Mouse (Mus musculus) liver, embryonic 12.5 days (tissue): Measurements from ENCODE around the gene Rab37. TPM values are rescaled to one million over a fixed set of nuclear protein-coding genes. Genes with fewer than 3 reads are reported as not detected.

ENCODE experiments used
- ATAC-seq: fragments of 200-750 bp; cut with Nextera tagmentation; 2 replicates; pipeline ENCODE4 v1.8.0; 2017; ENCODE audit warnings: moderate number of reproducible peaks, mild to moderate bottlenecking, moderate library complexity
- H3K27ac ChIP-seq: fragments of 300-500 bp; sonication (generic); 2 replicates; pipeline ENCODE4 v1.5.1; 2016; ENCODE audit warnings: mild to moderate bottlenecking
- H3K27me3 ChIP-seq: fragments of 300-500 bp; sonication (generic); replicated peaks from 2 replicates; pipeline ENCODE4 v1.6.1; 2016; ENCODE audit warnings: mild to moderate bottlenecking, moderate library complexity
- H3K36me3 ChIP-seq: fragments of 300-500 bp; sonication (generic); 2 replicates; pipeline ENCODE4 v1.6.1; 2016; ENCODE audit warnings: mild to moderate bottlenecking, moderate library complexity
- H3K4me1 ChIP-seq: fragments of 300-500 bp; sonication (generic); 2 replicates; pipeline ENCODE4 v1.6.1; 2016
- H3K4me2 ChIP-seq: fragments of 300-500 bp; sonication (generic); 2 replicates; pipeline ENCODE4 v1.6.1; 2016; ENCODE audit warnings: mild to moderate bottlenecking, moderate library complexity
- H3K4me3 ChIP-seq: fragments of 300-500 bp; sonication (generic); 2 replicates; pipeline ENCODE4 v1.5.1; 2016; ENCODE audit warnings: mild to moderate bottlenecking, moderate library complexity
- H3K9ac ChIP-seq: fragments of 300-500 bp; sonication (generic); 2 replicates; pipeline ENCODE4 v1.6.1; 2016; ENCODE audit warnings: mild to moderate bottlenecking, moderate library complexity
- H3K9me3 ChIP-seq: fragments of 300-500 bp; sonication (generic); replicated peaks from 2 replicates; pipeline ENCODE4 v1.6.1; 2016; ENCODE audit warnings: mild to moderate bottlenecking, moderate library complexity
- WGBS: fragments of 180-500 bp; shearing (Covaris S2); methylation state at CpG from one replicate; pipeline ENCODE4 v1.1.7; 2016; ENCODE audit not compliant: insufficient replicate concordance; 5-methylcytosine and 5-hydroxymethylcytosine counted together
- polyA plus RNA-seq: library from polyadenylated mRNA; unstranded; fragments of >200 nt; fragmentation: Nextera tagmentation; extraction: Ambion mirVana; gene quantifications from 2 replicates; pipeline ENCODE4 v1.2.1, GENCODE M21; 2016

Rab37 gene
- polyA plus RNA-seq, 1 experiment from 2014 or later = 6.1 TPM

GRCm38 (mm10) chr11:115162832-115163480, 71.7 kb downstream of the Rab37 start, which contains the start of gene Slc9a3r1:
TSS of gene Slc9a3r1 (plus strand) at chr11:115163341.
- no peaks in the 10 kb centered on the region for H3K27me3 ChIP-seq
- H3K9ac ChIP-seq = peak within 1 kb of the TSS; percentile 75
- H3K4me3 ChIP-seq = peak within 1 kb of the TSS; percentile 70
- peak within 1 kb of the TSS; percentile 84 for H3K4me2 ChIP-seq
- peak within 1 kb of the TSS; percentile 78 for H3K27ac ChIP-seq
- H3K36me3 ChIP-seq = peaks cover 3% of the 10 kb centered on the region; the same call in 1 of the 2 replicates
- ATAC-seq = peak; percentile 94
- peaks cover 78% of the 10 kb centered on the region for H3K4me1 ChIP-seq
- no peaks in the 10 kb centered on the region for H3K9me3 ChIP-seq
- under 1% methylated on average over 47 of the region's 47 CpGs for WGBS

GRCm38 (mm10) chr11:115163568-115164150, 72.4 kb downstream of the Rab37 start:
- WGBS = under 1% methylated on average over 47 of the region's 47 CpGs
- H3K4me3 ChIP-seq = peak overlapping the region; percentile 70
- peak; percentile 7; the same call in 1 of the 2 replicates for ATAC-seq
- no peaks in the 10 kb centered on the region for H3K27me3 ChIP-seq
- H3K9ac ChIP-seq = peak overlapping the region; percentile 75
- H3K4me2 ChIP-seq = peak overlapping the region; percentile 84
- H3K27ac ChIP-seq = peak overlapping the region; percentile 55; the same call in 1 of the 2 replicates
- peaks cover 74% of the 10 kb centered on the region for H3K4me1 ChIP-seq
- no peaks in the 10 kb centered on the region for H3K9me3 ChIP-seq
- H3K36me3 ChIP-seq = peaks cover 8% of the 10 kb centered on the region

- under 1% methylated on average over 12 of the region's 14 CpGs for WGBS
- Histone ChIP-seq H3K4me3 (peak overlapping the region; percentile 70), H3K4me1 (peaks cover 70% of the 10 kb centered on the region), H3K27me3 (no peaks in the 10 kb centered on the region), H3K9ac (peak overlapping the region; percentile 75), H3K27ac (peak overlapping the region; percentile 28; the same call in 1 of the 2 replicates), H3K4me2 (peak overlapping the region; percentile 84), H3K9me3 (no peaks in the 10 kb centered on the region), H3K36me3 (peaks cover 11% of the 10 kb centered on the region)
- no peak for ATAC-seq
Measured at GRCm38 (mm10) chr11:115164341-115164975, 73.2 kb downstream of the Rab37 start.

GRCm38 (mm10) chr11:115164976-115165374, 73.7 kb downstream of the Rab37 start:
- H3K4me3 ChIP-seq = peak overlapping the region; percentile 70
- peaks cover 12% of the 10 kb centered on the region for H3K36me3 ChIP-seq
- peak overlapping the region; percentile 75 for H3K9ac ChIP-seq
- peak overlapping the region; percentile 84 for H3K4me2 ChIP-seq
- no peak for ATAC-seq
- H3K27ac ChIP-seq = peak overlapping the region; percentile 28; the same call in 1 of the 2 replicates
- H3K4me1 ChIP-seq = peaks cover 70% of the 10 kb centered on the region
- H3K27me3 ChIP-seq = no peaks in the 10 kb centered on the region
- WGBS = 10% methylated on average over 9 of the region's 9 CpGs
- H3K9me3 ChIP-seq = no peaks in the 10 kb centered on the region

- Histone ChIP-seq H3K4me3 (no peak overlapping the region), H3K9ac (no peak overlapping the region), H3K4me1 (peaks cover 57% of the 10 kb centered on the region), H3K27ac (no peak overlapping the region), H3K27me3 (no peaks in the 10 kb centered on the region), H3K9me3 (no peaks in the 10 kb centered on the region), H3K4me2 (no peak overlapping the region), H3K36me3 (peaks cover 18% of the 10 kb centered on the region)
- ATAC-seq = no peak
- WGBS = 73% methylated on average over 3 of the region's 3 CpGs
Measured at GRCm38 (mm10) chr11:115166776-115167175, 75.5 kb downstream of the Rab37 start.

GRCm38 (mm10) chr11:115167631-115168249, 76.5 kb downstream of the Rab37 start:
- Histone ChIP-seq H3K27ac (no peak overlapping the region), H3K4me3 (no peak overlapping the region), H3K4me1 (peaks cover 57% of the 10 kb centered on the region), H3K9me3 (no peaks in the 10 kb centered on the region), H3K27me3 (no peaks in the 10 kb centered on the region), H3K9ac (no peak overlapping the region), H3K4me2 (0 out of 2 replicates have a peak overlapping the region, but pooled peaks have one; percentile 8), H3K36me3 (peaks cover 18% of the 10 kb centered on the region)
- 69% methylated on average over 8 of the region's 8 CpGs for WGBS
- ATAC-seq = no peak

GRCm38 (mm10) chr11:115169430-115169829, 78.2 kb downstream of the Rab37 start:
- H3K9ac ChIP-seq = no peak overlapping the region
- H3K27me3 ChIP-seq = no peaks in the 10 kb centered on the region
- no peak for ATAC-seq
- no peak overlapping the region for H3K27ac ChIP-seq
- no peak overlapping the region for H3K4me2 ChIP-seq
- H3K4me3 ChIP-seq = no peak overlapping the region
- peaks cover 64% of the 10 kb centered on the region for H3K4me1 ChIP-seq
- WGBS = 78% methylated on average over 4 of the region's 4 CpGs
- no peaks in the 10 kb centered on the region for H3K9me3 ChIP-seq
- peaks cover 18% of the 10 kb centered on the region for H3K36me3 ChIP-seq

GRCm38 (mm10) chr11:115171125-115171524, 79.9 kb downstream of the Rab37 start:
- peaks cover 64% of the 10 kb centered on the region for H3K4me1 ChIP-seq
- no peak overlapping the region for H3K4me2 ChIP-seq
- WGBS = 70% methylated on average over 8 of the region's 8 CpGs
- H3K27ac ChIP-seq = no peak overlapping the region
- H3K4me3 ChIP-seq = no peak overlapping the region
- ATAC-seq = no peak
- no peak overlapping the region for H3K9ac ChIP-seq
- H3K9me3 ChIP-seq = no peaks in the 10 kb centered on the region
- H3K27me3 ChIP-seq = no peaks in the 10 kb centered on the region
- peaks cover 22% of the 10 kb centered on the region for H3K36me3 ChIP-seq

GRCm38 (mm10) chr11:115172825-115173287, 81.6 kb downstream of the Rab37 start:
- no peaks in the 10 kb centered on the region for H3K9me3 ChIP-seq
- no peaks in the 10 kb centered on the region for H3K27me3 ChIP-seq
- H3K9ac ChIP-seq = no peak overlapping the region
- peak overlapping the region; percentile 39; the same call in 1 of the 2 replicates for H3K4me2 ChIP-seq
- H3K27ac ChIP-seq = no peak overlapping the region
- peaks cover 34% of the 10 kb centered on the region for H3K36me3 ChIP-seq
- peaks cover 66% of the 10 kb centered on the region for H3K4me1 ChIP-seq
- WGBS = 28% methylated on average over 4 of the region's 4 CpGs
- no peak for ATAC-seq
- H3K4me3 ChIP-seq = no peak overlapping the region

- H3K4me1 ChIP-seq = peaks cover 68% of the 10 kb centered on the region
- H3K9me3 ChIP-seq = no peaks in the 10 kb centered on the region
- peak overlapping the region; percentile 39 for H3K4me2 ChIP-seq
- H3K36me3 ChIP-seq = peaks cover 37% of the 10 kb centered on the region
- no peak for ATAC-seq
- no peak overlapping the region for H3K4me3 ChIP-seq
- H3K9ac ChIP-seq = no peak overlapping the region
- no peaks in the 10 kb centered on the region for H3K27me3 ChIP-seq
- 18% methylated on average over 16 of the region's 16 CpGs for WGBS
- H3K27ac ChIP-seq = no peak overlapping the region
Measured at GRCm38 (mm10) chr11:115173549-115174339, 82.5 kb downstream of the Rab37 start.
